Mouse (Mus musculus): Measurements from ENCODE around the gene Zfp777. TPM values are rescaled to one million over a fixed set of nuclear protein-coding genes. Genes with fewer than 3 reads are reported as not detected.

The Zfp777 gene
- 16.8 and 19.0 TPM in 2 replicates for polyA plus RNA-seq (2012; rRNA removed)

- no peak for DNase-seq (ENCODE audit: low read depth)
Measured at GRCm38 (mm10) chr6:48048426-48049272, at the start of gene Zfp777. TSS of gene Zfp777 (minus strand) at chr6:48048911.

DNA sequence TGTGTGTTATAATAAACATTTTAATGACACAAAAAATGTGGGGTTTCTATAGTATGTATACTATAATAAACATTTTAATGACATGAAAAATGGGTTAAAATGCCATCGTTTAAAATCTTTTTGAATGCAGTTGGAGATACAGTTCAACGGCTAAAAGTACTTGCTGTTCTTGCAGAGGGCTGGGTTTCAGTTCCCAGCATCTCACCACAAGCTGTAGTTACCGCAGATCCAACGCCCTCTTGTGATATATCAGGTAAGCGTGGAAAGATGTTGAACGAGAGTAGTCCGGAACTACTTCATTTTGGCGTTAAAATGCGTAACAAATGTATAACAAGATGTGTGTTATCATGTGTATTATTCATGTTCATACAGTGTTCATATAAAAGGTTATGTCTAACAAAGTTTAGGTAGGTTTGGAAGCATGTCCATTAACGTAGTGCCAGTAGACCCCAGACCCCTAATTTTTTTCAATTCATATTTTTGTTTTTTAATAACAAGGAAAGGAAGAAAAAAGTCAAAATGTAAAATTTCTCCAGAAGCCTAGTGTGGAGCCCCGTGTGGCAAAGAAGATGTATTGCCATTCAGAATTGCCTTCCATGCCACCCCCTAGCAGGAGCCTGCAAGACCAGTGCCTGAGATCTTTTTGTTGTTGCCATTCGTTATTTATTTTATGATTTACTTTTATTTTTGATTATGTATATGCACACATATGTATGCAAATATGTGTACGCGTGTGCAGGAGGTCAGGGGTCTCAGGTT, 38.4 kb upstream of the Zfp777 start:
- DNase-seq (ENCODE audit: low read depth), result no peak

DNA sequence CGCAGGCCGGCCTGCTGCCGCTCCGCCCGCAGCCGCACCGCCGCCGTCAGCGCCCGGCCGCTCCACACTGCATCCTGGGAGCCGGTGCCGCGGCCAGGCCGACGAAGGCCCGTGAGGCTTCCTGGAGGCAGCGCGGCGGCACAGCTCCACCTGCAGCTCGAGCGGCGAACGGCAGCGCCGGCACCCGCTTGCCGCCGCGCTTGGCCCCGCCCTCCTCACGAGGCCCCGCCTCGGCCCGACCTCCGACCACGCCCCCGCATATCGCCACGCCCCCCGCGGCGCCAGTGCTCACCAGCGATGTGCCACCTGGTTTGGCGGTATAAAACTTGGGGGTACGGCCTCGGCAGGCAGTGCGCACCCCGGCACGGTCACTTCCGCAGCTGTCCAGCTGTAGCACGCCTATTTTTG, 37.8 kb upstream of the Zfp777 start, which contains the start of gene Zfp746:
Zfp746 (minus strand) TSS at position 123 of the 408 bp plus-strand sequence.
- no peak for DNase-seq (ENCODE audit: low read depth)

DNA sequence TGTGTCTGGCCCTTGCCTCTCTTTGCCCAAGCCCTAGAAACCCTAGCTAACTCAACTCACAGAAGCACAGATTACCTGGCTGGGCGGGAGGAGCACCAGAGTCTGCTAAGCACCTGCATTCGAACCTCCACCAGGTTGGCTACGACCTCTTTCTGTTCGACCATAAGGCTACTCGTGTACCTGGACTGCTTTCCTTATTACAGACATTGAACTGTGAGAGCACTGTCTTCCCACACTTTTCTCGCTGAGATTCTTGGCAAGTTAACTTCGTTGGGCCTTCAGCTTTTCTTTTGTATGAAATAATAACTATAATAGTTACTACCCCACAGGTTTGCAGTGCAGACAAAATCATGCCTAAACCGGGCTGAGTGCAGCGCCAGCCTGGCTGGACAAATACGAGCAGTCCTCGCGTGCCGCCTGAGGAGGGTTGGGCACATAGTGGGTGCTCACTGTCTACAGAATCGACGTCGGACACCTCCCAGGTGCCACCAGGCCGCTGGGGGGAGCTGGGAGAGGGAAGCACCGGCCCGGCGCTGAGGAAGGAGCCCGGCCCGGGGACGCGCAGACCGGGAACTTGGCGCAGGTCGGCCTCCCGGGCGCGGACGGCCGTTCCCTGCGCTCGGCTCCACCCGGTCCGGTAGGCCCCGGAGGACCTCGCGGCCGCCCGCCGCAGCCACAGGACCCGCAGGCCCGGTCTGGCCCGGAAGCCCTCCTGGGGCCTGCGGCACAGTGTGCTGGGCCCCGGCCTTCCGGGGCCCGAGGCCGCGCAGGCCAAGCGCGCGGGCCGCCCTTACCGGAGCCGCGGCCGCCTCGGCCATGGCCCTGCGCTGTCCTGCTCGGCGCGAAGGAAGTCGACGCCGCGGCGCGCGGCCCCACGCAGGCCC, 37.1 kb upstream of the Zfp777 start:
- no peak for DNase-seq (ENCODE audit: low read depth)

- no peak for DNase-seq (ENCODE audit: low read depth)
Measured at GRCm38 (mm10) chr6:48083733-48084191, 35.1 kb upstream of the Zfp777 start.

DNA sequence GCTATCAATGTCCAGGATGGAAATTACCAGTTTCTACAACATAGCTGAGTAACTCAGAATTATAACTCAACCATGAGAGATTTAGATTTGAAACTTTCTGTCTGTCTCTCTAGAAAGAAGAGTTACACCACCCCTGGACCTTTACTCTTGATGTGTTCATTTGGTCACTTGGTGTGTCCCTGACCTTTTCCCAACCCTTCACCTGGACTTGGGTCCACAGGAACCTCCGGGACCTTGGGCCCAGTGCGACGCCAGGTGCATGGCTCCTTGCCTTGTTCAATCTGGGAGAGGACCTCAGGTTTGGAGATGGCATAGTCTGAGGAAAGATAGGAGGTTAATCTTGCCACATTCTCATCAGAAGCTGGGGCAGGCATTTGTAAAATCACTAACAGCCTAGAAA, 33.2 kb upstream of the Zfp777 start:
- DNase-seq (ENCODE audit: low read depth), result no peak

- no peak for DNase-seq (ENCODE audit: low read depth)
Measured at GRCm38 (mm10) chr6:48081021-48081420, 32.3 kb upstream of the Zfp777 start.

- no peak for DNase-seq (ENCODE audit: low read depth)
Measured at GRCm38 (mm10) chr6:48073316-48073715, 24.6 kb upstream of the Zfp777 start.

DNA sequence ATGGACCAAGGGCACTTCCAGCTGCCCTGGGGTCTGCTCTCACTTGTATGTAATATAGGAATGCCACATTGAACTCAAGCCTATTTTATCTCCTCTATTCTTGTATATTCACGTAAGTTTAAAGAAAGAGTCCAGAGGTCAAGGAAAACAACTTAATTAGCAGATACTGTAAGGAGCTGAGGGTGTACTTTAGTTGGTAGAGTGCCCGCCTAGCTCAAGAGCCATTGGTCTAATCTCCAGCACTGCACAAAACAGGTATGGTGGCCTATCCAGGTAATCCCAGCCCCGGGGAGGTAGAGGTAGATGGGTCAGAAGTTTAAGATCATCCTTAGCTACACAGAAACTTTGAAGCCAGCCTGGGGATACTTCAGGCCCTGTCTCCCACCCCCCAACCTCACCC, 18.8 kb upstream of the Zfp777 start:
- DNase-seq (ENCODE audit: low read depth), result no peak

DNA sequence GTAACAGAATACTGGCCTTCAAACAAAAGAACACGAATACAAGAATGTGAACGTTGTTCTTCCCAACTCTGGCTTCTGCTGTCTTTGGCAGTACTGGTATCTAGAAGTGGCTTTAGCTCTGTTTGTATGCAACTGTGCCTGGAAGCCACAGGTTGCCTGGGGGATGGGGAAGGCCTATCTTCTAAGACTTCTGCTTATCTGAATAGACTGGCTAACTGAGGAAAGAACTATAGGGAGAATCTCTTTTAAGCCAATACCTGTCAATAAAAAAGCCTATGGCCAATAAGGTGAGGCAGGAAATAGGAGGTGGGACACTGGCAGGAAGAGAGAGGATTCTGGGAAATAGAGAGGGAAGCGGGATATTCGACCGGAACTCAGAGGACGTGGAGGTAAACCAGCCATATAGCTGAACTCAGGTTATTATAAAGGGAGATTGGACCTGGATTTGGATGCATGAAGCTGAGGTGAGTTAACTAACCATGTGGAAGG, 16.9 kb upstream of the Zfp777 start:
- DNase-seq (ENCODE audit: low read depth), result no peak

DNA sequence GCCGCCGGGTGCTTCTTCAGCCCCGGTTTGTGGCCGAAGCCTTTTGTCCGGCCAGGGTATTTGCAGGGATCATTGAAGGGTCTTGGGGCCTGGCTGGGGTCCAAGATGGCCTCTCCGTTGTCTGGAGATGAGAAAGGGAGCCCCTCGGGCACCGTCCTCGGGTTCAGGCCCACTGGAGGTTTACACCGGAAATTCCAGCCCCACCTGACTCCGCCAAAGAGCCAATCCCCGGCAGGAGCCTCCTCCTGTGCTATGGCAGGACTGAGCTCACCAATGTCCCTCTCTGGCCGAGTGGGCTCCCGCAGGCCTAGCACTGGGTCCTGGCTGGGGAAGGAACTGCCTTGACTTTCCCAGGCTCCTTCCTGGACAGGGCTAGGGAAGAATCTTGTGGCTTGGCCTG, 15.7 kb upstream of the Zfp777 start:
- no peak for DNase-seq (ENCODE audit: low read depth)

- DNase-seq (ENCODE audit: low read depth), result no peak
Measured at GRCm38 (mm10) chr6:48063940-48064339, 15.2 kb upstream of the Zfp777 start.

DNA sequence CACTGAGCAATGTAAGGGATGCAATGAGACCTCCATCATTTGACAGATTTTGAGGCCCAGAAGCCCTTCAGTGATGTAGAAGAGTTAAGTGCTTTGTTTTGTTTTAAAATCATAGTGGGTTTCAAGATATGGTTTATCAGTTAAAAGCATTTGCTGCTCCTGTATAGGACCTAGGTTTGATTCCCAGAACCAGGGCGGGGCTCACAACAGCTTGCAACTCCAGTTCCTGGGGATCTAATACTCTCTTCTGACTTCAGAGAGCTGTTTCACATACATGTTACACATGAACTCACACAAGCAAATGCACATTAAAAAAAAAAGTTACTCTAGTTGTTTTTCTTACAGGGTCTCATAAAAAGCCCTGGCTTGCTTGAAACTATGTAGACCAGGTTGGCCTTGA, 12.2 kb upstream of the Zfp777 start:
- DNase-seq (ENCODE audit: low read depth), result no peak

DNA sequence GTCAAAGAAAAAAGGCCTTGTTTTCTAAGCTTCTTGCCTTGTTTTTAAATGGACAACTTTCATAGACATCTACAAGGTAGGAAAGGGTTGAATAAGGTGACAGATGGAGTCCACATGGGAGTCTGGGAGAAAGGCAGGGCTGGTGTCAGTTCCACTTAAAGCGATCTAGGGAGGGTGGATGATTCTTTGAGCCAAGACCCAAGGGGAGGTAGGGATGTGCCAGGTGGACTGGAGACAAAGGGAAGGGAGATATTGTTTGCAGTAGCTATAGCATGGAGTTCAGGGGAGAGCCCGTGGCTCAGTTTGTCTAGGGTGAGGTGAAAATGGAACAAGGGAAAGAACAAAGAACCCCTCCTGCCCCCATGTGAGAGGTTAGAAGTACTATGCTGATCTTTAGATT, 11.7 kb upstream of the Zfp777 start:
- DNase-seq (ENCODE audit: low read depth), result no peak

DNA sequence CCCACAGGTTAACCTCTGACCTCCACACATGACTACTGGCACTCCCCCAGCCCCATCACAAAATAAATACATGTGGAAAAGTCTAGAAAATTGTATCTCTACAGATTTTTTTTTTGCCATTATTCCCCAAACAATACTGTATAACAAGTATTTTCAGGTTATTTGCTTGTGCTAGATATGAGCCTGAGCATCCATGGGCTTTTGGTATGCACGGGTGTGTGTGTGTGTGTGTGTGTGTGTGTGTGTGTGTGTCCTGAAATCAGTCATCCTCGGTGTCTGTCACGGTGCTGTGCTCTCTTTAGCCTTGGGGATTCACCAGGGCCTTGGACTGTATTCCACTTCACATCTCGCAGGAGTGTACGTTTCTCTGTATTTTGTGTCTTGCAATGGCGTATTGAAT, 3.4 kb upstream of the Zfp777 start:
- DNase-seq (ENCODE audit: low read depth), result no peak

GRCm38 (mm10) chr6:48051666-48052065, 3.0 kb upstream of the Zfp777 start:
- DNase-seq (ENCODE audit: low read depth), result no peak

DNA sequence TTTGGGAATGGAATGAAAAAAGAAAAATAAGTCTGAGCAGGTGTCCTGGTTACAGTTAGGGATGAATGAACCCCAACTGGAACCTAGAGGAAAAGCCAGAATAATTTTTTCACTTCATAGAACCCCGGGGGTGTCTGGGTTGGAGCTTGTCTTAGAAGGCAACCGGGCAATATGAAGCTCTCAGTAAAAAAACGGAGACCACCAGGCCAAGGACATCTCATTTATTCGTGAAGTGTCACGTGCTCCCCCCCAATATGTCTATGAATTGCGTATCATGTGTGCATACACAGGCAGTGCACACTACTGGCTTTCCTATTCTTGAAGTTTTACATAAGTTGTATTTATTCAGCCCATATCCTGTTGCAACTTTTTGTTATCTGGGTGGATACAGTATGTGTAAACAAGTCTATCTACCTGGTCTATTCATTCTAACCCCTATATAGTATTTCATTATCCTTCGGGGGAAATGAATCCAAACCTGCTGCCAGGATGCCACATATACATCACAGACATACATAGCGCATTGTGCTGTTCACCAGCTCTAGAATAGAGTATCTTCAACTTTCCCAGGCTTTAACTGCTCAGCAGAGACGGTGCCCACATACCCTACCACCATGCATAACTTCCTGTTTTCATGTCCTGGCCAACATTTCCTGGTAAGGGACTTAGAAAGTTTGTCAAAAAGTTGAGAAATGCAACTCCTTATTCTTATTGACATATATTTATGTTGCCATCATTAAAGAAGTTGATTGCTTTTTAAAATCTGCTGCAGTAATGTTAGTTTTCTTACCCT, 758 bp upstream of the Zfp777 start:
- no peak for DNase-seq (ENCODE audit: low read depth)

GRCm38 (mm10) chr6:48047450-48048351, 1.0 kb downstream of the Zfp777 start:
- DNase-seq (ENCODE audit: low read depth), result no peak

DNA sequence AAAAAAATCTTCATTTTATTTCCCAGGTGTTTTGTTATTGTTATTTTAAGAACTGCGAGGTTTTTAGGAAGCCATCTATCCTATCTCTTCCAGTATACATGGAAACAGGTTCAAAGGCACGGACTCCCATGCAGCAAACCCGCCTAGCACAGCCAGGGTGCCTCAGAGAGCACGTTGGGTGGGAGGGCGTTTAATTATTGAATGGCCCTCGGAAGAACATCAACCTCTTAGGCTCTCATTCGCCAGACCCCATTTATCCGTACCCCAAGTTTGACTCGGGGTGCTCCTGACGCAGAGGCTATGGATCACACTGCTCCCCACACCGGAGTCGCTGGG, 1.6 kb downstream of the Zfp777 start:
- no peak for DNase-seq (ENCODE audit: low read depth)

GRCm38 (mm10) chr6:48032661-48033060, 16.1 kb downstream of the Zfp777 start:
- DNase-seq (ENCODE audit: low read depth), result no peak

All from gonadal fat pad, adult 2 months (tissue).